Mouse (Mus musculus) forebrain, embryonic 11.5 days (tissue): ENCODE data around the gene Klk1b5. TPM values are rescaled to one million over a fixed set of nuclear protein-coding genes. Genes with fewer than 3 reads are reported as not detected.
"Not testable (repeated sequence)": the region's sequence is repeated elsewhere in the genome, so short reads cannot be mapped to it uniquely, and the experiment has no call there.

Source experiments
- ATAC-seq: fragments of 200-750 bp; cut with Nextera tagmentation; replicated peaks from 2 replicates; pipeline ENCODE4 v1.8.0; 2017; ENCODE audit warnings: moderate TSS enrichment; ENCODE audit not compliant: low FRiP score
- DNase-seq: peaks from one replicate; pipeline ENCODE4 v3.0.0-alpha.2; 2017; ENCODE audit warnings: low spot score
- H3K27ac ChIP-seq: fragments of 300-500 bp; sonication (generic); 2 replicates; pipeline ENCODE4 v1.5.1; 2014; ENCODE audit warnings: low read depth, low read length
- H3K27me3 ChIP-seq: fragments of 300-500 bp; sonication (generic); 2 replicates; pipeline ENCODE4 v1.6.1; 2014; ENCODE audit warnings: mild to moderate bottlenecking, low read length, mixed read lengths; ENCODE audit not compliant: control insufficient read depth, insufficient read depth
- H3K36me3 ChIP-seq: fragments of 300-500 bp; sonication (generic); 2 replicates; pipeline ENCODE4 v1.6.1; 2014; ENCODE audit warnings: mild to moderate bottlenecking, low read length, moderate library complexity, mixed read lengths; ENCODE audit not compliant: control insufficient read depth, insufficient read depth
- H3K4me1 ChIP-seq: fragments of 300-500 bp; sonication (generic); replicated peaks from 2 replicates; pipeline ENCODE4 v1.6.1; 2014; ENCODE audit warnings: low read length, mixed read lengths; ENCODE audit not compliant: control insufficient read depth, insufficient read depth
- H3K4me2 ChIP-seq: fragments of 300-500 bp; sonication (generic); 2 replicates; pipeline ENCODE4 v1.6.1; 2014; ENCODE audit warnings: low read depth, mild to moderate bottlenecking, low read length, moderate library complexity, mixed read lengths; ENCODE audit not compliant: severe bottlenecking
- H3K4me3 ChIP-seq: fragments of 300-500 bp; sonication (generic); 2 replicates; pipeline ENCODE4 v1.5.1; 2014; ENCODE audit warnings: low read depth, low read length
- H3K9ac ChIP-seq: fragments of 300-500 bp; sonication (generic); 2 replicates; pipeline ENCODE4 v1.6.1; 2014; ENCODE audit warnings: low read length
- H3K9me3 ChIP-seq: fragments of 300-500 bp; sonication (generic); 2 replicates; pipeline ENCODE4 v1.6.1; 2016; ENCODE audit warnings: low read length, mixed read lengths; ENCODE audit not compliant: control insufficient read depth
- WGBS: fragments of 180-500 bp; shearing (Covaris S2); extraction: QIAGEN DNeasy Blood & Tissue Kit; methylation state at CpG from one replicate; pipeline ENCODE4 v1.1.7; 2014; 5-methylcytosine and 5-hydroxymethylcytosine counted together
- polyA plus RNA-seq: library from polyadenylated mRNA; unstranded; fragments of >200 nt; fragmentation: Nextera tagmentation; extraction: Ambion mirVana; gene quantifications from 2 replicates; pipeline ENCODE4 v1.2.1, GENCODE M21; 2014

Gene Klk1b5
- polyA plus RNA-seq, 1 experiment from 2014 or later: not detected

- ATAC-seq: peak; percentile 24
- no peak for DNase-seq
- no peaks in the 10 kb centered on the region for H3K9me3 ChIP-seq
- H3K4me3 ChIP-seq: peak overlapping the region; percentile 94
- no peaks in the 10 kb centered on the region for H3K27me3 ChIP-seq
- H3K36me3 ChIP-seq: peaks cover 3% of the 10 kb centered on the region; the same call in 1 of the 2 replicates
- peak overlapping the region; percentile 93 for H3K9ac ChIP-seq
- peak overlapping the region; percentile 80 for H3K27ac ChIP-seq
- H3K4me1 ChIP-seq: peaks cover 4% of the 10 kb centered on the region; the same call in 1 of the 2 replicates
- H3K4me2 ChIP-seq: peak overlapping the region; percentile 68
- WGBS: under 1% methylated on average over 23 of the region's 23 CpGs
Measured at GRCm38 (mm10) chr7:44246984-44247470, 31.3 kb downstream of the Klk1b5 start.

GRCm38 (mm10) chr7:44247971-44248370 is 32.2 kb downstream of the Klk1b5 start:
- WGBS: 92% methylated on average over 2 of the region's 2 CpGs
- ATAC-seq (no peak), DNase-seq (no peak)
- no peaks in the 10 kb centered on the region for H3K9me3 ChIP-seq
- H3K36me3 ChIP-seq: peaks cover 10% of the 10 kb centered on the region; the same call in 1 of the 2 replicates
- no peak overlapping the region for H3K27ac ChIP-seq
- H3K4me3 ChIP-seq: peak overlapping the region; percentile 94
- H3K4me1 ChIP-seq: peaks cover 4% of the 10 kb centered on the region; the same call in 1 of the 2 replicates
- no peaks in the 10 kb centered on the region for H3K27me3 ChIP-seq
- peak overlapping the region; percentile 68 for H3K4me2 ChIP-seq
- H3K9ac ChIP-seq: peak overlapping the region; percentile 93; the same call in 1 of the 2 replicates

- WGBS: 96% methylated on average over 4 of the region's 4 CpGs
Measured at GRCm38 (mm10) chr7:44249248-44249647, 33.5 kb downstream of the Klk1b5 start.

GRCm38 (mm10) chr7:44250732-44251275 is 35.1 kb downstream of the Klk1b5 start:
- H3K4me1 ChIP-seq, H3K9me3 ChIP-seq, H3K4me3 ChIP-seq, H3K27ac ChIP-seq, DNase-seq, H3K27me3 ChIP-seq, H3K9ac ChIP-seq, ATAC-seq, H3K4me2 ChIP-seq: not testable (repeated sequence)
- H3K36me3 ChIP-seq: peaks cover 10% of the 10 kb centered on the region; the same call in 1 of the 2 replicates
- 94% methylated on average over 17 of the region's 17 CpGs for WGBS

More at GRCm38 (mm10) chr7:44249248-44249647, 33.5 kb downstream of the Klk1b5 start:
- Histone ChIP-seq H3K27me3 (no peaks in the 10 kb centered on the region), H3K9ac (no peak overlapping the region), H3K4me2 (no peak overlapping the region), H3K27ac (no peak overlapping the region), H3K4me3 (no peak overlapping the region), H3K36me3 (peaks cover 10% of the 10 kb centered on the region; the same call in 1 of the 2 replicates), H3K4me1 (peaks cover 4% of the 10 kb centered on the region; the same call in 1 of the 2 replicates), H3K9me3 (no peaks in the 10 kb centered on the region)
- ATAC-seq: no peak
- DNase-seq: no peak

- H3K9me3 ChIP-seq: no peaks in the 10 kb centered on the region
- H3K27ac ChIP-seq: no peak overlapping the region
- DNase-seq (no peak), ATAC-seq (no peak)
- H3K27me3 ChIP-seq: no peaks in the 10 kb centered on the region
- no peak overlapping the region for H3K4me2 ChIP-seq
- H3K36me3 ChIP-seq: peaks cover 10% of the 10 kb centered on the region; the same call in 1 of the 2 replicates
- H3K4me1 ChIP-seq: no peaks in the 10 kb centered on the region; the same call in 1 of the 2 replicates
- H3K4me3 ChIP-seq: no peak overlapping the region
- no peak overlapping the region for H3K9ac ChIP-seq
- WGBS: 64% methylated on average over 15 of the region's 15 CpGs
Measured at GRCm38 (mm10) chr7:44253023-44253616, 37.4 kb downstream of the Klk1b5 start.

GRCm38 (mm10) chr7:44254930-44255329 is 39.2 kb downstream of the Klk1b5 start:
- ATAC-seq (no peak), DNase-seq (no peak)
- 86% methylated on average over 6 of the region's 6 CpGs for WGBS
- no peak overlapping the region for H3K4me3 ChIP-seq
- no peak overlapping the region for H3K9ac ChIP-seq
- H3K9me3 ChIP-seq: no peaks in the 10 kb centered on the region
- H3K27ac ChIP-seq: no peak overlapping the region
- no peak overlapping the region for H3K4me2 ChIP-seq
- no peaks in the 10 kb centered on the region for H3K27me3 ChIP-seq
- H3K36me3 ChIP-seq: peaks cover 9% of the 10 kb centered on the region; the same call in 1 of the 2 replicates
- H3K4me1 ChIP-seq: no peaks in the 10 kb centered on the region

GRCm38 (mm10) chr7:44257278-44257677 is 41.5 kb downstream of the Klk1b5 start, which contains the start of gene Acp4:
Gene Acp4 (minus strand): TSS chr7:44257378.
- H3K4me3 ChIP-seq: no peak within 1 kb of the TSS
- H3K36me3 ChIP-seq: peaks cover 5% of the 10 kb centered on the region; the same call in 1 of the 2 replicates
- no peak for DNase-seq
- H3K4me1 ChIP-seq: no peaks in the 10 kb centered on the region
- 75% methylated on average over 4 of the region's 4 CpGs for WGBS
- no peak within 1 kb of the TSS for H3K4me2 ChIP-seq
- no peak within 1 kb of the TSS for H3K9ac ChIP-seq
- no peak within 1 kb of the TSS for H3K27ac ChIP-seq
- no peak for ATAC-seq
- no peaks in the 10 kb centered on the region for H3K9me3 ChIP-seq
- H3K27me3 ChIP-seq: no peaks in the 10 kb centered on the region

GRCm38 (mm10) chr7:44260410-44260809 is 44.7 kb downstream of the Klk1b5 start:
- H3K4me3 ChIP-seq: no peak overlapping the region
- peaks cover 2% of the 10 kb centered on the region; the same call in 1 of the 2 replicates for H3K27me3 ChIP-seq
- ATAC-seq (no peak), DNase-seq (no peak)
- H3K9me3 ChIP-seq: no peaks in the 10 kb centered on the region
- H3K4me2 ChIP-seq: no peak overlapping the region
- H3K27ac ChIP-seq: no peak overlapping the region
- no peaks in the 10 kb centered on the region for H3K36me3 ChIP-seq
- 74% methylated on average over 6 of the region's 6 CpGs for WGBS
- no peak overlapping the region for H3K9ac ChIP-seq
- H3K4me1 ChIP-seq: peaks cover 3% of the 10 kb centered on the region; the same call in 1 of the 2 replicates
